In genomic region chrX:143448636-143449346, GRCm38 (mm10) we compare ENCODE assay signal across 10 mouse cellular contexts. TPM values are rescaled to one million over a fixed set of nuclear protein-coding genes. Genes with fewer than 3 reads are reported as not detected.
DNase-seq lines count a peak whose midpoint lies in the region; ATAC-seq and TF ChIP-seq lines count a peak whose summit lies in the region.
"Had no signal": no experiment of that assay in that cellular context is flagged by ENCODE, and none has a peak within 500 bp of the region (broad histone marks: within the 10 kb centered on the region; RNA-seq: fewer than 3 reads in every experiment).

No protein-coding gene starts in this region.

- no peak for ATAC-seq in embryonic facial prominence, embryonic 11.5 days (replicated peaks; ENCODE audit: insufficient number of reproducible peaks, low FRiP score, low TSS enrichment, low read depth)
- ATAC-seq in embryonic facial prominence, embryonic 14.5 days (ENCODE audit: low read depth), result no peak

- H3K9me3 ChIP-seq in embryonic facial prominence, embryonic 11.5 days (replicated peaks; ENCODE audit: control insufficient read depth, low read length), result no peaks in the 10 kb centered on the region
- H3K9me3 ChIP-seq in embryonic facial prominence, embryonic 10.5 days, result no peaks in the 10 kb centered on the region
- no peaks in the 10 kb centered on the region for H3K9me3 ChIP-seq in E14TG2a.4 (ENCODE audit: low read length)
- no peaks in the 10 kb centered on the region for H3K9me3 ChIP-seq in embryonic facial prominence, embryonic 14.5 days (ENCODE audit: control insufficient read depth, low read length)

- no peaks in the 10 kb centered on the region for H3K27me3 ChIP-seq in embryonic facial prominence, embryonic 11.5 days (ENCODE audit: control insufficient read depth, insufficient read depth, low read length)
- H3K27me3 ChIP-seq in embryonic facial prominence, embryonic 10.5 days (replicated peaks; ENCODE audit: low read depth, poor library complexity, severe bottlenecking), result peaks cover 51% of the 10 kb centered on the region
- no peaks in the 10 kb centered on the region for H3K27me3 ChIP-seq in E14TG2a.4 (ENCODE audit: insufficient read depth, low read length)
- peaks cover 4% of the 10 kb centered on the region; the same call in 1 of the 2 replicates for H3K27me3 ChIP-seq in embryonic facial prominence, embryonic 14.5 days (replicated peaks; ENCODE audit: control insufficient read depth, insufficient read depth, low read length)

- H3K27ac ChIP-seq in embryonic facial prominence, embryonic 11.5 days (replicated peaks; ENCODE audit: low read depth, low read length), result no peak overlapping the region
- H3K27ac ChIP-seq in embryonic facial prominence, embryonic 10.5 days (replicated peaks), result no peak overlapping the region
- H3K27ac ChIP-seq in embryonic facial prominence, embryonic 14.5 days (replicated peaks; ENCODE audit: low read depth, low read length), result no peak overlapping the region

- WGBS in embryonic facial prominence, embryonic 11.5 days, result 56% methylated on average over 7 of the region's 7 CpGs
- WGBS in embryonic facial prominence, embryonic 10.5 days, result 56% methylated on average over 7 of the region's 7 CpGs
- WGBS in embryonic facial prominence, embryonic 14.5 days, result 50% methylated on average over 7 of the region's 7 CpGs

- no peaks in the 10 kb centered on the region for H3K4me1 ChIP-seq in embryonic facial prominence, embryonic 11.5 days (ENCODE audit: control insufficient read depth, insufficient read depth, low read length)
- no peaks in the 10 kb centered on the region for H3K4me1 ChIP-seq in embryonic facial prominence, embryonic 10.5 days
- no peaks in the 10 kb centered on the region for H3K4me1 ChIP-seq in E14TG2a.4 (replicated peaks; ENCODE audit: low read depth, low read length)
- H3K4me1 ChIP-seq in embryonic facial prominence, embryonic 14.5 days (ENCODE audit: control insufficient read depth, insufficient read depth, low read length), result no peaks in the 10 kb centered on the region

- no peak overlapping the region for H3K9ac ChIP-seq in embryonic facial prominence, embryonic 11.5 days (replicated peaks; ENCODE audit: low read length)
- no peak overlapping the region for H3K9ac ChIP-seq in embryonic facial prominence, embryonic 14.5 days (ENCODE audit: low read depth, low read length)

- no peaks in the 10 kb centered on the region for H3K36me3 ChIP-seq in embryonic facial prominence, embryonic 11.5 days (replicated peaks; ENCODE audit: control insufficient read depth, insufficient read depth, low read depth, low read length)
- H3K36me3 ChIP-seq in embryonic facial prominence, embryonic 10.5 days (replicated peaks), result no peaks in the 10 kb centered on the region
- no peaks in the 10 kb centered on the region for H3K36me3 ChIP-seq in E14TG2a.4 (ENCODE audit: insufficient read depth, low read length)
- H3K36me3 ChIP-seq in embryonic facial prominence, embryonic 14.5 days (ENCODE audit: control insufficient read depth, insufficient read depth, low read length), result no peaks in the 10 kb centered on the region

- no peak overlapping the region for H3K4me3 ChIP-seq in embryonic facial prominence, embryonic 11.5 days (ENCODE audit: low read depth, low read length)
- H3K4me3 ChIP-seq in embryonic facial prominence, embryonic 10.5 days, result no peak overlapping the region
- no peak overlapping the region for H3K4me3 ChIP-seq in E14TG2a.4 (replicated peaks; ENCODE audit: low read length)
- no peak overlapping the region for H3K4me3 ChIP-seq in embryonic facial prominence, embryonic 14.5 days (ENCODE audit: low read depth, low read length)

- peak; percentile 57 for DNase-seq in embryonic facial prominence, embryonic 11.5 days (ENCODE audit: low spot score)
- DNase-seq in embryonic facial prominence, embryonic 10.5 days (ENCODE audit: low spot score), result no peak
- peak; percentile 8 to 12 for DNase-seq in left cerebral cortex, adult 18-20 months (ENCODE audit: low spot score in 2 of 2)
- no peak for DNase-seq in left cerebral cortex, adult 11 months (ENCODE audit: low spot score)
- peak; percentile 15 for DNase-seq in embryonic facial prominence, embryonic 14.5 days (ENCODE audit: low spot score)
- no peak for DNase-seq in spleen, postnatal 36 days (ENCODE audit: low spot score in 2 of 2)
- DNase-seq in urinary bladder, postnatal 10 days (ENCODE audit: low spot score), result no peak
- DNase-seq: thymus, adult 18-20 months had no signal

- peak; percentile 22; the same call in 1 of the 2 replicates for TF ChIP-seq CTCF in E14TG2a.4 (conservative IDR thresholded peaks at IDR 0.05; ENCODE audit: low read length)

- H3K4me2 ChIP-seq in embryonic facial prominence, embryonic 11.5 days (ENCODE audit: low read depth, low read length), result no peak overlapping the region
- H3K4me2 ChIP-seq in embryonic facial prominence, embryonic 14.5 days (ENCODE audit: low read depth, low read length), result no peak overlapping the region

RNA-seq across cellular contexts. Expression of gene Chrdl1, which starts 54.7 kb away (rescaled TPM):
- polyA plus RNA-seq in embryonic facial prominence, embryonic 11.5 days (2014; fragmentation: Nextera tagmentation; extraction: Ambion mirVana), result 7.8 and 8.6 TPM in 2 replicates
- 4.8 and 5.2 TPM in 2 replicates for polyA plus RNA-seq in embryonic facial prominence, embryonic 10.5 days (2016; fragmentation: Nextera tagmentation; extraction: Ambion mirVana)
- 10 to 100 TPM; 15.0 to 20.8 TPM for total RNA-seq in left cerebral cortex, adult 18-20 months (2021)
- polyA plus RNA-seq in embryonic facial prominence, embryonic 14.5 days (2014; fragmentation: Nextera tagmentation; extraction: Ambion mirVana), result 26.0 and 29.7 TPM in 2 replicates
- total RNA-seq: neutrophil, adult 5-6 weeks had no signal

Comparison
In these comparisons a context has a peak if more than half of its experiments do, and no peak if none do; other contexts are left out.
1. DNase-seq: peak in embryonic facial prominence, embryonic 11.5 days (single experiment), left cerebral cortex, adult 18-20 months (2 of 2) and embryonic facial prominence, embryonic 14.5 days (single experiment); none in embryonic facial prominence, embryonic 10.5 days (single experiment), left cerebral cortex, adult 11 months (single experiment), spleen, postnatal 36 days (0 of 2) and urinary bladder, postnatal 10 days (single experiment).